Mouse (Mus musculus): ENCODE measurements around the gene Cyb5r3. TPM values are rescaled to one million over a fixed set of nuclear protein-coding genes. Genes with fewer than 3 reads are reported as not detected.

The Cyb5r3 gene
- total RNA-seq (2021) = 100 to 1,000 TPM in 1 of 2 experiments, 10 to 100 TPM in 1; 91.3 to 102 TPM
- long read RNA-seq, experiment 1, transcript Cyb5r3-203 (9 exons, 1,982 nt) = minor isoform, 14 of 264 reads
- long read RNA-seq, experiment 1, transcript Cyb5r3-201 (9 exons, 2,422 nt) = major isoform, 238 of 264 reads
- long read RNA-seq, experiment 1, partial matches to known transcripts = 4 of 264 reads
- long read RNA-seq, experiment 1, other reads (novel, unspliced or antisense) = 8 of 264 reads
- long read RNA-seq, experiment 2, transcript Cyb5r3-203 (9 exons, 1,982 nt) = minor isoform, 10 of 218 reads
- long read RNA-seq, experiment 2, transcript Cyb5r3-201 (9 exons, 2,422 nt) = major isoform, 197 of 218 reads
- long read RNA-seq, experiment 2, partial matches to known transcripts = 6 of 218 reads
- long read RNA-seq, experiment 2, other reads (novel, unspliced or antisense) = 5 of 218 reads

- no peak for DNase-seq
Measured at GRCm38 (mm10) chr15:83172492-83173429, at the start of gene Cyb5r3. Cyb5r3 (minus strand) TSS chr15:83172592.

GRCm38 (mm10) chr15:83221721-83222120, 49.3 kb upstream of the Cyb5r3 start:
- DNase-seq = no peak

- DNase-seq = no peak
Measured at GRCm38 (mm10) chr15:83220368-83221013, 48.1 kb upstream of the Cyb5r3 start.

- DNase-seq = no peak
Measured at GRCm38 (mm10) chr15:83215322-83216216, 43.2 kb upstream of the Cyb5r3 start.

GRCm38 (mm10) chr15:83210229-83210628, 37.8 kb upstream of the Cyb5r3 start:
- DNase-seq = peak; percentile 66

GRCm38 (mm10) chr15:83209719-83210118, 37.3 kb upstream of the Cyb5r3 start:
- no peak for DNase-seq

- no peak for DNase-seq
Measured at GRCm38 (mm10) chr15:83209092-83209695, 36.8 kb upstream of the Cyb5r3 start.

DNA sequence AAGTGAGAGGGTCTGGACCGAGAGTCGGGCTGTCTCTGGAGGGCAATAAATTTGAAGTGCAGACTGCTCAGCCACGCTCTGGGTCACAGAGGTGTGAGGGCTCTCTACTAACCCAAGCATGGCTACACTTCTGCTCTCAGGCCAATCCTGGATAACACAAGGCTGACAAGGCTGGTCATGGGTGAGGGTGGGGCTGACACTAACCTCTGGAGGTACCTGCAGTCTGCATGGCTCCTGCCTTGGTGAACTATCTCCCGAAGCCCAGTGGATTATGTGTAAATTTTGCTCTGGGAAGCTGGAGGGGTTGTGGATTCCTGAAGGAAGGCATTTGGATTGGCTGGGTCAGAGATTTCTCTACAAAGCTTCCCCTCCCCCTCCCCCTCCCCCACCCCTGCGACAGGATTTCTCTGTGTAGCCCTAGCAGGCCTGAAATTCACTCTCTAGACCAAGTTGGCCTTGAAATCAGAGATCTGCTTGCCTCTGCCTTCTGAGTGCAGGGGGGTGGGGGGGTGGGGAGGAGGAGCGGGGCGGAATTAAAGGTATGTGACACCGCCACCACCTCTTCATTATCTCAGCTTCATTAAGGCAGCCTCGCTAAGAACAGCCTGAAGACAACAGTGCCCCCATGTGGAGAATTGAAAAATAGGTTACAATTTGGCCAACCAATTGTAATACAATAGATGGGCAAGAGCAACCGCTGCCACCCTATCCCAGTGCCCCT, 32.5 kb upstream of the Cyb5r3 start:
- DNase-seq = no peak

DNA sequence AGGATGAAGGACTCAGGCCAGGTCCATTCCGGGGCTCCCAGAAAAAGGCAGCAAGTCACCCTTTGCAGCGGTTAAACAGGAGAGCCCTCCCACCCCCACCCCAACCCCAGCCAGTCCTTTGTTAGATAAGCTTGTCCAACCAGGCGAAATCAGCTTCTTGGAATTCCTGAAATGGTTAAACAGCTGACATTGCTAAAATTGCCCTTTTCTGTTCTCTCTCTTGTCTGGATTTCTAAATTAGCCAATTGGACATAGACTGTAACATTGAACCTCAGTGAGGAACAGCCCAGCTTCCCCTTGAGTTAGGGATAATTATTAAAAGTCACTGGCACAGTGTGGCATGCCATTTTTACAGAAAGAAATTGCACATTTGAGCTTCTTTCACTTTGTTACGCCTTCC, 30.0 kb upstream of the Cyb5r3 start:
- no peak for DNase-seq

DNA sequence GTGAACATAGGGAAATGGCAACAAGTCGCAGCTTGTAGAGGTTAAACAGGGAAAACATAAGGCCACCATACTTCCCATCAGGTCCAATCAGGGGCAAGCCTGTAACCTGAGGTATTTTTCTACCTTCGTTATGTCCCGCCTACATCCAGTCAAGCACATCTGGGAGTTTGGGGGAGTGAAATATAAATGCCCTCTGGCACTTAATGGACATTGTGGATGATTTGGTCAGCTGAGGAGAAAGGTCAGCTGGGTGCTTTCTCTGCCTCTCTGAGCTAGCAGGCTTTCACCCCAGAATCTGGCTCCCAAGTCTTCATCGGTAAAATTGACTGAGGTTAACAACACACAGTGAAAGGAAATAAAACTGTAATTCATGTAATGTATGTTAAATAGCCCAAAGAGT, 21.0 kb upstream of the Cyb5r3 start:
- DNase-seq = no peak

GRCm38 (mm10) chr15:83182351-83182750, 10.0 kb upstream of the Cyb5r3 start:
- no peak for DNase-seq

DNA sequence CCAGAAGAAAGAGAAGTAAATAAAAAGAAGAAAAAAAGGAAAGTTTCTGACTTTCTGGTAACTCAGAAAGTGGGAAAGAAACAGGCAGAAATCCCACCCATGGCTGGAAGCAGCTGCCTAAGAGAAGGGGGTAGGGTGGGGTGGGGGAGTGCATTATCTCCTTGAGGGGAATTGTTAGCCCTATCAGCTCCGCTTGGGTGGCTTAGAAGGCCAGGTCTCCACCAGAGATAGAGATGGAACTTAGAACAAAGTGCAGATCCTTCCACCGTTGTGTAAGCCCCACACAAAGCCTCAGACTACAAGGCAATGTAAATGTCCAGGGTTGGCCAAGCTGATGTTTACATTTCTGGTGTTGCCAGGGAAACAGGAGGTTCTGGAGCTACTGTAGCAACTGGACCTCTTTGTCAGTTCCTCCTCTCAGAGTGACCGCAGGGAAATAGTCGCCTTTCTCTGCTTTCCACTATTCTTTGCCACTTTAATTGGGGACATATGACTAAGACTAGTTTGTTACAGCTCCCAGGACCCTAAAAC, 9.5 kb upstream of the Cyb5r3 start:
- DNase-seq = no peak

GRCm38 (mm10) chr15:83180004-83180403, 7.6 kb upstream of the Cyb5r3 start:
- DNase-seq = no peak

DNA sequence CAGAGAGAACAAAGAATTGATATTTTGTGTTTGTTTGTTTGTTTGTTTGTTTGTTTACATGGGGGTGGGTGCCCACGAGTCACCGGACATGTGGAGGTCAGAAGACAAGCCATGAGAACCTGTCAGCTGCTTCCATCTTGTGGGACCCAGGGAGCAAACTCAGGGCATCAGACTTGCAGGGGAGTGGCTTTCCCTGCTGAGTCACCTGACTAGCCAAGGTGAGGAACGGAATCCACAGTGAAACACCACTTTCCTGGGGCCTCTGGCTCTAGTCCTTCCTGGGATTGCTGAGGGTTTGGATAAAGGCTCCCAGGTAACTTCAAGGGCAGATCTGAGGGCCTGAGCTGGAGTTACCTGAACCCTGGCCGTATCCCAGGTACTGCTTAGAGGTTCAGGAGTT, 4.3 kb upstream of the Cyb5r3 start:
- DNase-seq = no peak

DNA sequence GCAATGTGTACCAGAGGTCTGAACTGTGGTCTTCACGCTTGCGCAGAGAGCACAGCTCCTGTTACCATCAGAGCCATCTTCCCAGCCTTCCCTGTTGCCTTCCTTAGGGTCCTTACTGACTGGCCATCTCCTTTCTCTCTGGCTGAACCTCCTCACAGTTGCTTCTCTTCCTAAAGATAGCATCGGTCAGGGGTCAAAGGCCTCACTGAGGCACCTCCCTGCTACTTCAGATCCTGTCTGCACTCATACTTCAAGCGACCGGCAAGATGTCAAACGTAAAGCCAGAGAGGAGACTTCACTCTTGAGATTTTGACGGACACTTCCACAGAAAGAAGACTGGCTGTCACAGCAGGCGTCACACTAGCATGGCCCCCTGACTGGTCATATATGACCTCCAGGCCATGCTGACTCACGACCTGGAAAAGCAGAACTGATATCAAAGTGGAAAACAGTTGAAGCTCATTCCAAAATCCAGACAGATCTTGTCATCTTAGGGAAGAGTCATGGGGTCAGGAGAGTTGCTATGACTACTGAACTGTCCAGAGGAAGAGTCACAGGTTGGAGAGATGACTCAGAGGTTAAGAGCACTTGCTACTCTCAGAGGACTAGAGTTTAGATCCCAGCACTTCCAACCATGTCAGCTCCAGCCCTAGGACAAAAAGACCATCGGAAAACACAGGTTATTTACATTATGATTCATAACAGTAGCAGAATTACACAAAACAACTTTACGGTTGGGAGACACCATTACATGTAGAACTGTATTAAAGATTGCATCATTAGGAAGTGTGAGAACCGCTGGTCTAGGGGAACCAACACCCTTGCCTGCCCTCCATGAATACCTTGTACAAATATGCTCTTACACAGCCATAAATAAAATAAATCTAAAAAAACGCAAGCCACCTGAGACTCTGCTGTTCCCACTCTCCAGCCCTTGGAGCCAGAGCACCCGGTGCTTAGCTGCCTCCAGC, 1.8 kb upstream of the Cyb5r3 start:
- no peak for DNase-seq

GRCm38 (mm10) chr15:83171712-83172481, 495 bp downstream of the Cyb5r3 start:
- peak; percentile 96 for DNase-seq

DNA sequence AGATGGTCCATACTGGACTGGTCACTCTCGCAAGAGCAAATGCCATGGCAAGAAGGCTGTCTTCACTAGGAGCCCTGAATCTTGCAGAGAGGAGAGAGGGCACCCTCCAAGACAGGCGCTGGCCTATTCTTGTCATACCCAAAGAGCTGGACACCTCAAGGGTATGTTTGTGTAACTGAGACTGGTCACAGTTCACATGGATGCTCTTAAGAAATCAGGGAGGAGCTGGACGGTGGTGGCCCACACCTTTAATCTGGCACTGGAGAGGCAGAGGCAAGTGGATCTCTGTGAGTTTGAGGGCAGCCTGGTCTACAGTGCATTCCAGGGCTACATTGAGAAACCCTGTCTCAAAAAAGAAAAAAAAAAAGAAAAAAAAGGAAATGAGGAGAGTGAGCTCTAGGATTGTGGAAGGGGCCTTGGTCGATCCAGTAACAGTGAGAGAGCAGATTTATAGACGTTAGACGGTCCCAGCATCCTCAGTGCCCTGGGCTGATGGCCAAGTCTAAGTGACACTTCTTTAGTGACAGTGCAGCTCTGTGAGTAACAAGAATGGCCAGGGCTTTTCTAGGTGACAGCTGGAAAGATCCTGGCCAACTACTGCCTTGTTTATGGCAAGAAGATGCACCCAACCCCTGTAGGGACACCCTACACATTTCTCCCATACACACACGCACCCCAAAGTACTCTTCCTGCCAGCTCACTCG, 1.3 kb downstream of the Cyb5r3 start:
- DNase-seq = no peak

All from gastrocnemius, postnatal 10 days (tissue).